Mouse (Mus musculus) liver, postnatal 0 days (tissue): ENCODE measurements at regions not wholly inside any gene's neighbourhood (a gene's known extent, or its start where the extent isn't known, plus 50 kb on each side); places are given as distances from the start of the nearest gene placed in this dataset.

Source experiments
- CTCF ChIP-seq: sonication (generic); IDR thresholded peaks from 2 replicates; pipeline ENCODE4 v1.5.1; 2016; ENCODE audit warnings: antibody characterized with exemption, low read depth
- EP300 ChIP-seq: IDR thresholded peaks from 2 replicates; pipeline ENCODE4 v1.6.1; 2016; ENCODE audit warnings: antibody characterized with exemption, low read depth, mild to moderate bottlenecking

- TF ChIP-seq CTCF (no peak), EP300 (no peak)
These were observed 92.8 kb upstream of the Kbtbd8 start for GRCm38 (mm10) chr6:95024239-95024638.
